ENCODE assay signal across 8 mouse cellular contexts in genomic region chr4:134041317-134042123, GRCm38 (mm10). TPM values are rescaled to one million over a fixed set of nuclear protein-coding genes. Genes with fewer than 3 reads are reported as not detected.
DNase-seq lines count a peak whose midpoint lies in the region; ATAC-seq lines count a peak whose summit lies in the region.

No protein-coding gene starts in this region.

- ATAC-seq in midbrain, embryonic 14.5 days (ENCODE audit: low FRiP score, low TSS enrichment) = no peak
- no peak for ATAC-seq in midbrain, embryonic 16.5 days
- ATAC-seq in hematopoietic stem cell, adult 5-6 weeks (replicated peaks in 1 of 2; ENCODE audit: insufficient read depth in 1 of 2, low FRiP score in 2 of 2, low TSS enrichment in 1 of 2, low read depth in 1 of 2, poor library complexity in 2 of 2, severe bottlenecking in 2 of 2) = peak; percentile 71 to 73

- H3K27me3 ChIP-seq in midbrain, embryonic 14.5 days (ENCODE audit: control insufficient read depth, insufficient read depth, low read length) = no peaks in the 10 kb centered on the region
- no peaks in the 10 kb centered on the region for H3K27me3 ChIP-seq in midbrain, embryonic 16.5 days (ENCODE audit: control insufficient read depth, insufficient read depth, low read depth, low read length)
- H3K27me3 ChIP-seq in midbrain, embryonic 10.5 days (ENCODE audit: low read depth, poor library complexity, severe bottlenecking) = no peaks in the 10 kb centered on the region

- no peak overlapping the region for H3K27ac ChIP-seq in midbrain, embryonic 14.5 days (replicated peaks; ENCODE audit: low read depth, low read length)
- H3K27ac ChIP-seq in midbrain, embryonic 16.5 days (ENCODE audit: low read length) = no peak overlapping the region
- no peak overlapping the region for H3K27ac ChIP-seq in midbrain, embryonic 10.5 days (replicated peaks)

- H3K4me3 ChIP-seq in midbrain, embryonic 14.5 days (replicated peaks; ENCODE audit: low read depth, low read length) = no peak overlapping the region
- H3K4me3 ChIP-seq in midbrain, embryonic 16.5 days (ENCODE audit: low read depth, low read length) = no peak overlapping the region
- no peak overlapping the region for H3K4me3 ChIP-seq in midbrain, embryonic 10.5 days

- no peaks in the 10 kb centered on the region for H3K36me3 ChIP-seq in midbrain, embryonic 14.5 days (ENCODE audit: control insufficient read depth, insufficient read depth, low read length)
- no peaks in the 10 kb centered on the region for H3K36me3 ChIP-seq in midbrain, embryonic 16.5 days (ENCODE audit: control insufficient read depth, insufficient read depth, low read length)
- H3K36me3 ChIP-seq in midbrain, embryonic 10.5 days = no peaks in the 10 kb centered on the region

- H3K9me3 ChIP-seq in midbrain, embryonic 14.5 days (ENCODE audit: control insufficient read depth, low read length) = no peaks in the 10 kb centered on the region
- no peaks in the 10 kb centered on the region for H3K9me3 ChIP-seq in midbrain, embryonic 16.5 days (replicated peaks; ENCODE audit: control insufficient read depth, low read length, poor library complexity, severe bottlenecking)
- no peaks in the 10 kb centered on the region for H3K9me3 ChIP-seq in midbrain, embryonic 10.5 days (replicated peaks)

- no peaks in the 10 kb centered on the region for H3K4me1 ChIP-seq in midbrain, embryonic 14.5 days (ENCODE audit: control insufficient read depth, insufficient read depth, low read length)
- H3K4me1 ChIP-seq in midbrain, embryonic 16.5 days (ENCODE audit: control insufficient read depth, insufficient read depth, low read length) = no peaks in the 10 kb centered on the region
- H3K4me1 ChIP-seq in midbrain, embryonic 10.5 days = no peaks in the 10 kb centered on the region

- no peak overlapping the region for H3K4me2 ChIP-seq in midbrain, embryonic 14.5 days (ENCODE audit: low read length)
- no peak overlapping the region for H3K4me2 ChIP-seq in midbrain, embryonic 16.5 days (ENCODE audit: low read length)

- 62% methylated on average over 9 of the region's 9 CpGs for WGBS in midbrain, embryonic 14.5 days
- 63% methylated on average over 9 of the region's 9 CpGs for WGBS in midbrain, embryonic 16.5 days
- WGBS in midbrain, embryonic 10.5 days = 76% methylated on average over 9 of the region's 9 CpGs

- peak; percentile 54 for DNase-seq in embryo, embryonic 11 days
- no peak for DNase-seq in embryo, embryonic 10 days (ENCODE audit: low spot score)
- DNase-seq in midbrain, embryonic 14.5 days = peak; percentile 67
- DNase-seq in natural killer cell, adult 2 months (ENCODE audit: low spot score in 2 of 2) = peak; percentile 37 to 66
- no peak for DNase-seq in right cerebral cortex, postnatal 25 days
- no peak for DNase-seq in midbrain, embryonic 10.5 days (ENCODE audit: low spot score)

- no peak overlapping the region for H3K9ac ChIP-seq in midbrain, embryonic 14.5 days (replicated peaks; ENCODE audit: low read length)
- H3K9ac ChIP-seq in midbrain, embryonic 16.5 days (ENCODE audit: low read depth, low read length) = no peak overlapping the region

RNA-seq across cellular contexts. Expression of gene Zfp683, which starts 12.1 kb away (rescaled TPM):
- not detected in 2 replicates for polyA plus RNA-seq in midbrain, embryonic 14.5 days (2014; fragmentation: Nextera tagmentation; extraction: Ambion mirVana)
- polyA plus RNA-seq in midbrain, embryonic 16.5 days (2015; fragmentation: Nextera tagmentation; extraction: Ambion mirVana) = not detected in 2 replicates
- 1.4 TPM in 1 of 2 replicates, not detected in the other for total RNA-seq in hematopoietic stem cell, adult 5-6 weeks (2017)
- not detected in 2 replicates for polyA plus RNA-seq in midbrain, embryonic 10.5 days (2016; fragmentation: Nextera tagmentation; extraction: Ambion mirVana)

RNA-seq across cellular contexts. Expression of gene Crybg2, which starts 19.1 kb away (rescaled TPM):
- polyA plus RNA-seq in midbrain, embryonic 14.5 days (2014; fragmentation: Nextera tagmentation; extraction: Ambion mirVana) = 1.8 and 2.3 TPM in 2 replicates
- polyA plus RNA-seq in midbrain, embryonic 16.5 days (2015; fragmentation: Nextera tagmentation; extraction: Ambion mirVana) = 3.8 and 6.6 TPM in 2 replicates
- total RNA-seq in hematopoietic stem cell, adult 5-6 weeks (2017) = 0.79 and 2.4 TPM in 2 replicates
- 2.0 TPM in 2 replicates for polyA plus RNA-seq in midbrain, embryonic 10.5 days (2016; fragmentation: Nextera tagmentation; extraction: Ambion mirVana)

RNA-seq across cellular contexts. Expression of gene Lin28a, which starts 22.9 kb away (rescaled TPM):
- 0.13 and 0.31 TPM in 2 replicates for polyA plus RNA-seq in midbrain, embryonic 14.5 days (2014; fragmentation: Nextera tagmentation; extraction: Ambion mirVana)
- polyA plus RNA-seq in midbrain, embryonic 16.5 days (2015; fragmentation: Nextera tagmentation; extraction: Ambion mirVana) = 0.37 and 0.44 TPM in 2 replicates
- total RNA-seq in hematopoietic stem cell, adult 5-6 weeks (2017) = 4.2 and 4.8 TPM in 2 replicates
- 16.9 and 29.2 TPM in 2 replicates for polyA plus RNA-seq in midbrain, embryonic 10.5 days (2016; fragmentation: Nextera tagmentation; extraction: Ambion mirVana)

RNA-seq across cellular contexts. Expression of gene Dhdds, which starts 40.8 kb away (rescaled TPM):
- 46.6 and 48.2 TPM in 2 replicates for polyA plus RNA-seq in midbrain, embryonic 14.5 days (2014; fragmentation: Nextera tagmentation; extraction: Ambion mirVana)
- polyA plus RNA-seq in midbrain, embryonic 16.5 days (2015; fragmentation: Nextera tagmentation; extraction: Ambion mirVana) = 45.7 and 48.6 TPM in 2 replicates
- total RNA-seq in hematopoietic stem cell, adult 5-6 weeks (2017) = 19.2 and 25.5 TPM in 2 replicates
- polyA plus RNA-seq in midbrain, embryonic 10.5 days (2016; fragmentation: Nextera tagmentation; extraction: Ambion mirVana) = 38.8 and 41.4 TPM in 2 replicates

RNA-seq across cellular contexts. Expression of gene Cd52, which starts 53.4 kb away (rescaled TPM):
- 1.8 and 4.5 TPM in 2 replicates for polyA plus RNA-seq in midbrain, embryonic 14.5 days (2014; fragmentation: Nextera tagmentation; extraction: Ambion mirVana)
- polyA plus RNA-seq in midbrain, embryonic 16.5 days (2015; fragmentation: Nextera tagmentation; extraction: Ambion mirVana) = 0.92 and 2.1 TPM in 2 replicates
- 342 and 372 TPM in 2 replicates for total RNA-seq in hematopoietic stem cell, adult 5-6 weeks (2017)
- 5.1 TPM in 2 replicates for polyA plus RNA-seq in midbrain, embryonic 10.5 days (2016; fragmentation: Nextera tagmentation; extraction: Ambion mirVana)

Comparison
In these comparisons a context has a peak if more than half of its experiments do, and no peak if none do; other contexts are left out.
1. DNase-seq: peak in embryo, embryonic 11 days (single experiment), midbrain, embryonic 14.5 days (single experiment) and natural killer cell, adult 2 months (2 of 2); none in embryo, embryonic 10 days (single experiment), right cerebral cortex, postnatal 25 days (single experiment) and midbrain, embryonic 10.5 days (single experiment).
2. RNA of gene Lin28a, which starts 22.9 kb away (polyA plus RNA-seq): 16.9 to 29.2 TPM in midbrain, embryonic 10.5 days; 0.37 to 0.44 TPM in midbrain, embryonic 16.5 days and 0.13 to 0.31 TPM in midbrain, embryonic 14.5 days; every median in the first group is over 10 times any median in the second.
3. ATAC-seq: peak in hematopoietic stem cell, adult 5-6 weeks (2 of 2); none in midbrain, embryonic 14.5 days (single experiment) and midbrain, embryonic 16.5 days (single experiment).